Mouse (Mus musculus): ENCODE results near the gene Nexn. TPM values are rescaled to one million over a fixed set of nuclear protein-coding genes. Genes with fewer than 3 reads are reported as not detected.

The Nexn gene
- polyA plus RNA-seq, 1 experiment from 2014 or later, result 326 TPM

GRCm38 (mm10) chr3:152277912-152278311 lies 11.8 kb upstream of the Nexn start:
- H3K27me3 ChIP-seq, result no peaks in the 10 kb centered on the region
- 78% methylated on average over 2 of the region's 2 CpGs for WGBS
- H3K9ac ChIP-seq, result no peak overlapping the region
- H3K4me1 ChIP-seq (replicated peaks), result peaks cover 10% of the 10 kb centered on the region
- H3K4me3 ChIP-seq, result no peak overlapping the region
- ATAC-seq (replicated peaks; ENCODE audit: insufficient number of reproducible peaks, insufficient read depth, low FRiP score, low read depth), result no peak
- H3K4me2 ChIP-seq, result no peak overlapping the region
- H3K27ac ChIP-seq, result peak overlapping the region; percentile 37
- H3K36me3 ChIP-seq, result peaks cover 16% of the 10 kb centered on the region
- no peaks in the 10 kb centered on the region for H3K9me3 ChIP-seq (replicated peaks)

GRCm38 (mm10) chr3:152276935-152277334 lies 10.8 kb upstream of the Nexn start:
- Histone ChIP-seq H3K4me3 (no peak overlapping the region), H3K4me1 (replicated peaks) (peaks cover 17% of the 10 kb centered on the region), H3K27ac (no peak overlapping the region), H3K27me3 (no peaks in the 10 kb centered on the region), H3K4me2 (no peak overlapping the region), H3K9ac (no peak overlapping the region), H3K9me3 (replicated peaks) (no peaks in the 10 kb centered on the region), H3K36me3 (peaks cover 11% of the 10 kb centered on the region)
- WGBS, result 91% methylated on average over 3 of the region's 3 CpGs
- ATAC-seq (replicated peaks; ENCODE audit: insufficient number of reproducible peaks, insufficient read depth, low FRiP score, low read depth), result no peak

GRCm38 (mm10) chr3:152275008-152275407 lies 8.9 kb upstream of the Nexn start:
- no peaks in the 10 kb centered on the region for H3K27me3 ChIP-seq
- no peak overlapping the region for H3K4me3 ChIP-seq
- H3K36me3 ChIP-seq, result peaks cover 8% of the 10 kb centered on the region
- WGBS, result 81% methylated on average over 8 of the region's 8 CpGs
- no peak overlapping the region for H3K27ac ChIP-seq
- no peak for ATAC-seq (replicated peaks; ENCODE audit: insufficient number of reproducible peaks, insufficient read depth, low FRiP score, low read depth)
- no peak overlapping the region for H3K4me2 ChIP-seq
- H3K9ac ChIP-seq, result no peak overlapping the region
- peaks cover 25% of the 10 kb centered on the region for H3K4me1 ChIP-seq (replicated peaks)
- H3K9me3 ChIP-seq (replicated peaks), result no peaks in the 10 kb centered on the region

DNA sequence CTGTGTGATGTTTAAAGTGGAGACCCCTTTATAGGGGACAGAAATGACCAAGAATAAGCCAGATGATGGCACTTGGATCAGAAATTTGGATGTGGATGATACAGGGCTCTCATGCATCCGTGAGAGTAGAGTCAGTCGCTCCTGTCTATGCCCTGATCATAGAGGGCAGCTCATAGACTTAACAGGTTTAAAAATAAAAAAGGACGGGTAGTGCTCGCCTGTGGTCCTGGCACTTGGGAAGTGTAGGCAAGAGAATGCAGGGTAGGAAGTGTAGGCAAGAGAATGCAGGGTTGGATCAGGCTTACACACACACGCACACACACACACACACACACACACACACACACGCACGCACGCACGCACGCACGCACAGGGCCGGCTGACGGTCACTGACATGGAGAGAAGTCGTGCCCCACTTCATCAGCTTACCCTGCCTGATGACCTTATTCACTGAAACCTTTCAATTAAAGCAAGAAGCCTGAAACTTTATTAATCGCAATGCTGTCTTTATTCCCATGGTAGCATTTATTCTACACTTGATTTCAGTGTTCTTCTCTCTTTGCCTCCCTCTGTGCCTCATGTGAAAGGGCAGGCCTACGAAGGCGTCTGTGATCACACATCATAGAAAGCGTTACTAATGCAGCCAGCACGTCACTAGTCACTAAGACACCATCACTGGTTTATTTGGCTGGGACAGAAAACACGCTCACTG lies 7.0 kb upstream of the Nexn start:
- Histone ChIP-seq H3K4me2 (no peak overlapping the region), H3K4me1 (replicated peaks) (peaks cover 28% of the 10 kb centered on the region), H3K9me3 (replicated peaks) (no peaks in the 10 kb centered on the region), H3K27ac (peak overlapping the region; percentile 69), H3K4me3 (no peak overlapping the region), H3K36me3 (peaks cover 8% of the 10 kb centered on the region), H3K9ac (no peak overlapping the region), H3K27me3 (no peaks in the 10 kb centered on the region)
- no peak for ATAC-seq (replicated peaks; ENCODE audit: insufficient number of reproducible peaks, insufficient read depth, low FRiP score, low read depth)
- WGBS, result 70% methylated on average over 20 of the region's 20 CpGs

GRCm38 (mm10) chr3:152271876-152272275 lies 5.7 kb upstream of the Nexn start:
- no peaks in the 10 kb centered on the region for H3K27me3 ChIP-seq
- H3K4me2 ChIP-seq, result no peak overlapping the region
- WGBS, result 64% methylated on average over 6 of the region's 6 CpGs
- H3K36me3 ChIP-seq, result peaks cover 8% of the 10 kb centered on the region
- H3K4me1 ChIP-seq (replicated peaks), result peaks cover 33% of the 10 kb centered on the region
- H3K27ac ChIP-seq, result no peak overlapping the region
- no peaks in the 10 kb centered on the region for H3K9me3 ChIP-seq (replicated peaks)
- H3K4me3 ChIP-seq, result no peak overlapping the region
- H3K9ac ChIP-seq, result no peak overlapping the region
- no peak for ATAC-seq (replicated peaks; ENCODE audit: insufficient number of reproducible peaks, insufficient read depth, low FRiP score, low read depth)

DNA sequence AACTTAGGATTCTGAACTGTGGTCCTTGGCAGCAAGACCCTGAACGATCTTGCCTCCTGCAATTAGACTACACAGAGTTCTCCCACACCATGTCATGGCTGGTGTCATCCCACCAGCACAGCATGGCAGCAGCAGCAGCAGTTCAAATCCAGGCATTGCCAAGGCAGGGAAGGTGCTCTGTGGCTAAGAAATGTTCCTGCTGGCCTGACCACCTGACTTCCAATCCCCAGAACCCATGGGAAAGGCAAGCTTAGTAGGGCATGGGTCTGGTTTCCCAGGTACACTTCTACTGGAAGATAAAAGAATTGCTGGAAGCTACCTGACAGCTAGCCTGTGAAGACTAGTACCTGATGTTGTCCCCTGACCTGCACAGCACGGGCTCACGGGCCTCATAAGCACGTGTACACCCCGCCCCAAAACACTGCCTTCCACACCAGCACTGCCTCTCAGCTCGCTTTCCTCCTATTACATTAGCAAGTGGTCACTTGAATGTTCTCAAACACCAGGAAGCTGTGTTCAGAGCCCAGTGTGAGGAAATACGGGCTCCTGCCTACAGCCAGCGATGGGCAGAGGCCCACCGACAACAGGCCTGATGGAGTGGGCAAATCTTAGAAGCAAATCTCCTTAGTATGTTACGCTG lies 5.0 kb upstream of the Nexn start:
- Histone ChIP-seq H3K4me1 (replicated peaks) (peaks cover 40% of the 10 kb centered on the region), H3K9ac (no peak overlapping the region), H3K4me3 (no peak overlapping the region), H3K4me2 (no peak overlapping the region), H3K27ac (no peak overlapping the region), H3K36me3 (peaks cover 4% of the 10 kb centered on the region; the same call in 1 of the 2 replicates), H3K9me3 (replicated peaks) (no peaks in the 10 kb centered on the region), H3K27me3 (no peaks in the 10 kb centered on the region)
- no peak for ATAC-seq (replicated peaks; ENCODE audit: insufficient number of reproducible peaks, insufficient read depth, low FRiP score, low read depth)
- WGBS, result 82% methylated on average over 10 of the region's 10 CpGs

DNA sequence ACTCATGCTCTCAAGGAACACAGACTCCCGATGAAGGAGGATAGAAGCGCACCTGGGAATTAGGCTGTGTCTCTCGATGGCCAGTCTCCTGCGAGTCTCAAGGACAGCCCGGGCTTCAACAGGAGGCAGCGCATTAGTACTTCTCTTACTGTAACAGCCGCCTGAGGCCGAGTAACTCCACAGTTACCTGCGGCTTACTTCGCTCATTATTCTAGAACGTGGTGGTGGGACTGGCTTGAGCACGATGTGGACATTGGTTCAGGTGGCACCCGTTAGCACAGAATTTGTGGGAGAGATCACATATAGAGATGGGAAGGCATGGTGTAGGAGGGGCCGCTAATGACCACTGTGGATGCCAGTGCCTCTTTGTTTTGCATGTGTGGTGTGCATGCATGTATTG lies 1.9 kb upstream of the Nexn start:
- no peak for ATAC-seq (replicated peaks; ENCODE audit: insufficient number of reproducible peaks, insufficient read depth, low FRiP score, low read depth)
- 89% methylated on average over 14 of the region's 14 CpGs for WGBS
- H3K27me3 ChIP-seq, result no peaks in the 10 kb centered on the region
- no peak overlapping the region for H3K4me3 ChIP-seq
- H3K27ac ChIP-seq, result no peak overlapping the region
- H3K9ac ChIP-seq, result no peak overlapping the region
- no peaks in the 10 kb centered on the region for H3K36me3 ChIP-seq
- no peaks in the 10 kb centered on the region for H3K9me3 ChIP-seq (replicated peaks)
- H3K4me2 ChIP-seq, result no peak overlapping the region
- H3K4me1 ChIP-seq (replicated peaks), result peaks cover 38% of the 10 kb centered on the region

- H3K9ac ChIP-seq, result peak overlapping the region; percentile 90
- H3K4me3 ChIP-seq, result peak overlapping the region; percentile 73
- no peaks in the 10 kb centered on the region for H3K9me3 ChIP-seq (replicated peaks)
- ATAC-seq (replicated peaks; ENCODE audit: insufficient number of reproducible peaks, insufficient read depth, low FRiP score, low read depth), result peak; percentile 86
- WGBS, result under 1% methylated on average over 43 of the region's 63 CpGs
- H3K4me2 ChIP-seq, result peak overlapping the region; percentile 80
- H3K27ac ChIP-seq, result peak overlapping the region; percentile 99
- no peaks in the 10 kb centered on the region for H3K36me3 ChIP-seq
- no peaks in the 10 kb centered on the region for H3K27me3 ChIP-seq
- H3K4me1 ChIP-seq (replicated peaks), result peaks cover 36% of the 10 kb centered on the region
Measured at GRCm38 (mm10) chr3:152265351-152266035, 657 bp downstream of the Nexn start.

DNA sequence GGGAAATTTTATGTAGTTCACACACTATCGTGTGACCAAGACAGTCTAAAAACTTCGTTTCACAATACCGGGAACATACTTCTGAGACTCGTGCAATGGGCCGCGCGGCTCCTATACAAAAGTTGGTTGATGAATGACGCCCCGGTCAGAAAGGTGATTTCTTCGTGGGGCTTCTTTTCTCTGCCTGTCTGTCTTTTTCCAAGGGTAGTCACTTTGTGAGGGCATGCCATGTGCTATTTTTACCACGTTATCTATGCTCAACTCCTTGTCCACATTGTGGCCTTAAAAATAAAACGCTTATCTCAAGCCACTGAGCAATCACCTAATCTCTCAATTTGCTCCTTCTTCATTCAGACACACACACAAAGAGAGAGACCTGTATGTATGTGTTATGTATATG lies 1.3 kb downstream of the Nexn start:
- Histone ChIP-seq H3K4me2 (peak overlapping the region; percentile 80), H3K36me3 (no peaks in the 10 kb centered on the region), H3K27ac (peak overlapping the region; percentile 99), H3K9ac (peak overlapping the region; percentile 90), H3K4me1 (replicated peaks) (peaks cover 39% of the 10 kb centered on the region), H3K27me3 (no peaks in the 10 kb centered on the region), H3K9me3 (replicated peaks) (no peaks in the 10 kb centered on the region), H3K4me3 (peak overlapping the region; percentile 73)
- 0 out of 2 replicates have a peak, but pooled peaks have one; percentile 7 for ATAC-seq (replicated peaks; ENCODE audit: insufficient number of reproducible peaks, insufficient read depth, low FRiP score, low read depth)
- 23% methylated on average over 12 of the region's 12 CpGs for WGBS

- Histone ChIP-seq H3K4me2 (peak overlapping the region; percentile 80), H3K4me1 (replicated peaks) (peaks cover 44% of the 10 kb centered on the region), H3K27me3 (no peaks in the 10 kb centered on the region), H3K36me3 (no peaks in the 10 kb centered on the region), H3K4me3 (peak overlapping the region; percentile 73), H3K9me3 (replicated peaks) (no peaks in the 10 kb centered on the region), H3K27ac (peak overlapping the region; percentile 99), H3K9ac (peak overlapping the region; percentile 90)
- whole genome bisulfite sequencing, result 30% methylated on average over 10 of the region's 10 CpGs
- no peak for ATAC-seq (replicated peaks; ENCODE audit: insufficient number of reproducible peaks, insufficient read depth, low FRiP score, low read depth)
Measured at GRCm38 (mm10) chr3:152264374-152264773, 1.8 kb downstream of the Nexn start.

- Histone ChIP-seq H3K9ac (peak overlapping the region; percentile 90), H3K36me3 (no peaks in the 10 kb centered on the region), H3K27me3 (no peaks in the 10 kb centered on the region), H3K4me1 (replicated peaks) (peaks cover 43% of the 10 kb centered on the region), H3K4me3 (peak overlapping the region; percentile 73), H3K4me2 (peak overlapping the region; percentile 80), H3K27ac (peak overlapping the region; percentile 99), H3K9me3 (replicated peaks) (no peaks in the 10 kb centered on the region)
- 0 out of 2 replicates have a peak, but pooled peaks have one; percentile 11 for ATAC-seq (replicated peaks; ENCODE audit: insufficient number of reproducible peaks, insufficient read depth, low FRiP score, low read depth)
- 10% methylated on average over 8 of the region's 8 CpGs for WGBS
Measured at GRCm38 (mm10) chr3:152261948-152262347, 4.2 kb downstream of the Nexn start.

Measured in heart, embryonic 15.5 days (tissue).